Mouse (Mus musculus): Measurements from ENCODE around the gene Gm11627.
"Not testable (repeated sequence)": the region's sequence is repeated elsewhere in the genome, so short reads cannot be mapped to it uniquely, and the experiment has no call there.

Gm11627 gene

GRCm38 (mm10) chr11:102579165-102580033 lies at the start of gene Gm11627:
TSS of gene Gm11627 (minus strand) at chr11:102579461.
- no peak for DNase-seq (ENCODE audit: low spot score)

- no peak for DNase-seq (ENCODE audit: low spot score)
Measured at GRCm38 (mm10) chr11:102628529-102628928, 49.3 kb upstream of the Gm11627 start.

GRCm38 (mm10) chr11:102627171-102627931 lies 48.1 kb upstream of the Gm11627 start:
- no peak for DNase-seq (ENCODE audit: low spot score)

- DNase-seq (ENCODE audit: low spot score), result no peak
Measured at GRCm38 (mm10) chr11:102624888-102625407, 45.7 kb upstream of the Gm11627 start.

- DNase-seq (ENCODE audit: low spot score), result no peak
Measured at GRCm38 (mm10) chr11:102623876-102624789, 44.9 kb upstream of the Gm11627 start.

GRCm38 (mm10) chr11:102619449-102619848 lies 40.2 kb upstream of the Gm11627 start:
- DNase-seq (ENCODE audit: low spot score), result no peak

- no peak for DNase-seq (ENCODE audit: low spot score)
Measured at GRCm38 (mm10) chr11:102611317-102611705, 32.0 kb upstream of the Gm11627 start.

- DNase-seq (ENCODE audit: low spot score), result no peak
Measured at GRCm38 (mm10) chr11:102610675-102611316, 31.5 kb upstream of the Gm11627 start.

- DNase-seq (ENCODE audit: low spot score), result no peak
Measured at GRCm38 (mm10) chr11:102610260-102610659, 31.0 kb upstream of the Gm11627 start.

- DNase-seq (ENCODE audit: low spot score), result no peak
Measured at GRCm38 (mm10) chr11:102609483-102609882, 30.2 kb upstream of the Gm11627 start.

GRCm38 (mm10) chr11:102608691-102609090 lies 29.4 kb upstream of the Gm11627 start:
- no peak for DNase-seq (ENCODE audit: low spot score)

GRCm38 (mm10) chr11:102607686-102608548 lies 28.7 kb upstream of the Gm11627 start:
- DNase-seq (ENCODE audit: low spot score), result no peak

GRCm38 (mm10) chr11:102607201-102607600 lies 27.9 kb upstream of the Gm11627 start:
- DNase-seq (ENCODE audit: low spot score), result not testable (repeated sequence)

- DNase-seq (ENCODE audit: low spot score), result no peak
Measured at GRCm38 (mm10) chr11:102606751-102607171, 27.5 kb upstream of the Gm11627 start.

- no peak for DNase-seq (ENCODE audit: low spot score)
Measured at GRCm38 (mm10) chr11:102605553-102606416, 26.5 kb upstream of the Gm11627 start.

- no peak for DNase-seq (ENCODE audit: low spot score)
Measured at GRCm38 (mm10) chr11:102604777-102605552, 25.7 kb upstream of the Gm11627 start.

- peak; percentile 64 for DNase-seq (ENCODE audit: low spot score)
Measured at GRCm38 (mm10) chr11:102604010-102604584, 24.8 kb upstream of the Gm11627 start, which contains the start of gene Fzd2. TSS of gene Fzd2 (plus strand) at chr11:102604396.

GRCm38 (mm10) chr11:102603496-102603850 lies 24.2 kb upstream of the Gm11627 start:
- DNase-seq (ENCODE audit: low spot score), result no peak

Measured in left cerebral cortex, adult 11 months (tissue).